Mouse (Mus musculus) embryo, embryonic 11.5 days (tissue): ENCODE measurements at regions not wholly inside any gene's neighbourhood (a gene's known extent, or its start where the extent isn't known, plus 50 kb on each side); places are given as distances from the start of the nearest gene placed in this dataset.

Experiments used
- DNase-seq: peaks from one replicate; pipeline ENCODE4 v3.0.0-alpha.2; 2012; ENCODE audit warnings: low read depth, low spot score

DNA sequence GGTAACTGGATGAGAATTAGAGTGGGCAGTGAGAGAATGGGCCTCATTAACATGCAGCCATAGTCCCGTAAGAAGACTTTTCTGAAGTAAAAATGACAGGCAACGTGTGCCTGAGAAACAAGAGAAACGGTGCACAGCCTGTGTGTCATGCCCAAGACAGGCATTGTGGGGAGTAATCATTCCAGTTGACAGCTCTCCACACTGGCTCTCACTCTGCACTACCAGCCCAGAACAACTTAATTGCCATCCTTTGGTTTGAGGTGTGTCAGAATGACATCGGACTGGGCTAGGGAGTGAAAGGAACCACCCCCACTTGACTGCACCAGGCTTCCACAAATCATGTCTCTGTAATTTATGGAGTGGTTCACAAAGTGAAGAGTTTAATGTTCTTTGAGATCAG lies 1104.9 kb downstream of the Pcdh7 start:
- DNase-seq: no peak

- DNase-seq: peak; percentile 11
Measured at GRCm38 (mm10) chr5:58825970-58826369, 1108.2 kb downstream of the Pcdh7 start.

DNA sequence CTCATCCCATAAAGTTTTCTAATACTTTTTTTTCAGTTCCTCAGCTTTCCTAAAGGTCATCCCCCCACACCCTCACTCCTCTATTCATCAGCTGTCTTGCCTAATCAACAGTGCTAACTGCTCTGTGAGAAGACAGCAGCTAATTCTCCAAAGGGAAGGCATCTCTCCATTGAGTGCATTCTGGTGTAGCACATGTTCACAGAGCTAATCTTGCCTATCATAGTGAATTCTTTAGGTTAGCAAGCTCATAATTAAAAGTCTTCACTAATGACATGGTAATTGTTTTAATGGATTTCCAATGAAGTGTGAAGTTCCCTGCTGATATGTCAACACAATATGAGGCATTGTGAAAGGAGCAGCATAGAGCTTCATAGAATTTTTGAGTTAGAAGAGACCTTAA lies 1129.2 kb downstream of the Pcdh7 start:
- no peak for DNase-seq

GRCm38 (mm10) chr5:58858016-58858415 lies 1140.2 kb downstream of the Pcdh7 start:
- no peak for DNase-seq

DNA sequence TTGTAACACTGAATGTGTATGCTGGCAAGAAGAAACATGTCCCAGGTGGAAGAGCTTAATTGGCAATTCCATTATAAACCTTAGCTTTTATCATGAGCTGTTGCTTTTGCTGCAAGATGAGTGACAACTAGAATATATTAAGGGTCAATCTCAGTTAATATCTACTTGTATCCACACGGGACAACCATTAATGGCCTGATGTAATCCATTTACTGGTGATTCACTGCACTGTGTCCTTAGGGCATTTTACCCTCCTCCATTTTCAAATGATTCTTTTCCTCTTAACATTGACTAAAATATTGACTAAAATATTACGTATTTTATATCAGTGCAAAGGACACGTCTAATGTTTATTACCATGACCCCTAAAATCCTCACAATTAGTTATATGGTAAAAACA lies 1175.7 kb downstream of the Pcdh7 start:
- no peak for DNase-seq

DNA sequence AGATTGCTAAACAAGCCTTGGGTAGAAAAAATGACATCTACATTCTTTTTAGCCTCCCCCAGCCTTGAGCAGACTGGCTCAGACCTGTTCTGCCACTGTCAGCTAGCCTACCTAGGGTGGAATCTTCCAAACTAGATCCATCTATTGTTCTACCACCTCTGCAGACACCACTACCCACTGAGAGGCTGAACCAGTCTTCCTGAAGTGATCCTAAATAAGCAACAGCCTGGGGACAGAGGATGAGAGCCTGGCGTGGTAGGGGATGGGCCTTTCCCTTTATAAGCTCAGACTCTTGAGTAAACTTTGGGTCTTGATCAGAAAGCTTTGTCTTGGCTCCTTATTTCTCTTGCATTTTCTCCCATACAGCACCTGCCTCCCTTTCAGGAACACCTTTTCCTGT lies 1223.7 kb downstream of the Pcdh7 start:
- no peak for DNase-seq

DNA sequence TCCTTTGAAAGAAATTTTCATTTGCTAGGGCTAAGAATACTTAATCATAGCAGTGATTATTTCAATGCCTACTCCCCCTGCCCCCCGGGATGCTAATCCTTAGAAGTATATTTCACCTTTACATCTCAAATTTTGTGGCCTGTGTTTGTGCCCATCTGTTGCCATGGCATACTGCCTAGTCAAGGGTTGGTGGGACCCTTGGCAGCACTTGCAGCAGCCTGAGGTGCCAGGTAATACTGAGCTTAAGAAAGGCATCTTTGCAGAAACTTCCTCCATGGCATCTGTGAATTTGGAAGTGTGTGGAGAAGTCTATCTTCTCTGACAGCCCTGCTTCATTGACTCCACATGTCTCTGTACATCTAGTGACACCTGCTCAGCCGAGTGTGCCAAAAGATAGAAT lies 1257.5 kb downstream of the Pcdh7 start:
- no peak for DNase-seq

- no peak for DNase-seq
Measured at GRCm38 (mm10) chr5:58987754-58988153, 1270.0 kb downstream of the Pcdh7 start.
